7 mouse cellular contexts compared by ENCODE assay signal in genomic region chr7:48881486-48881885, GRCm38 (mm10). TPM values are rescaled to one million over a fixed set of nuclear protein-coding genes. Genes with fewer than 3 reads are reported as not detected.
DNase-seq lines count a peak whose midpoint lies in the region; ATAC-seq and TF ChIP-seq lines count a peak whose summit lies in the region.

E2f8 (minus strand) TSS chr7:48881596.

- H3K9ac ChIP-seq in forebrain, embryonic 15.5 days (replicated peaks): peak within 1 kb of the TSS; percentile 55
- H3K9ac ChIP-seq in hindbrain, embryonic 11.5 days (ENCODE audit: low read depth, low read length): peak within 1 kb of the TSS; percentile 82
- peak within 1 kb of the TSS; percentile 83 for H3K9ac ChIP-seq in limb, embryonic 14.5 days (ENCODE audit: low read depth, low read length, severe bottlenecking)
- peak within 1 kb of the TSS; percentile 37; the same call in 1 of the 2 replicates for H3K9ac ChIP-seq in midbrain, embryonic 14.5 days (replicated peaks; ENCODE audit: low read length)
- peak within 1 kb of the TSS; percentile 66 for H3K9ac ChIP-seq in stomach, postnatal 0 days (ENCODE audit: low read length)

- under 1% methylated on average over 41 of the region's 41 CpGs for WGBS in forebrain, embryonic 15.5 days
- under 1% methylated on average over 41 of the region's 41 CpGs for WGBS in hindbrain, embryonic 11.5 days
- 9% methylated on average over 14 of the region's 41 CpGs for WGBS in limb, embryonic 14.5 days
- WGBS in midbrain, embryonic 14.5 days: under 1% methylated on average over 39 of the region's 41 CpGs
- 0% methylated on average over 32 of the region's 41 CpGs for WGBS in stomach, postnatal 0 days

- TF ChIP-seq POLR2A in limb, embryonic 14.5 days (IDR thresholded peaks at IDR 0.05; ENCODE audit: borderline replicate concordance, extremely low read depth, insufficient read depth, insufficient read length): no peak

- peak; percentile 81 for DNase-seq in R1 (ENCODE audit: low read depth, low spot score)
- DNase-seq in c-Kit-positive CD71-positive TER-119-negative erythroid progenitor cells, embryonic 14.5 days (ENCODE audit: low read depth): peak; percentile 65
- DNase-seq in hindbrain, embryonic 11.5 days (ENCODE audit: low spot score): peak; percentile 85
- DNase-seq in limb, embryonic 14.5 days (ENCODE audit: low spot score): peak; percentile 83
- peak; percentile 81 for DNase-seq in midbrain, embryonic 14.5 days
- DNase-seq in stomach, postnatal 0 days (ENCODE audit: low spot score): peak; percentile 86

- H3K4me2 ChIP-seq in forebrain, embryonic 15.5 days (replicated peaks): peak within 1 kb of the TSS; percentile 100
- peak within 1 kb of the TSS; percentile 96 for H3K4me2 ChIP-seq in hindbrain, embryonic 11.5 days (replicated peaks; ENCODE audit: low read depth, low read length)
- H3K4me2 ChIP-seq in limb, embryonic 14.5 days (replicated peaks; ENCODE audit: low read depth, low read length, severe bottlenecking): peak within 1 kb of the TSS; percentile 94
- H3K4me2 ChIP-seq in midbrain, embryonic 14.5 days (ENCODE audit: low read length): peak within 1 kb of the TSS; percentile 100
- H3K4me2 ChIP-seq in stomach, postnatal 0 days (replicated peaks; ENCODE audit: low read depth): peak within 1 kb of the TSS; percentile 97

- H3K4me1 ChIP-seq in forebrain, embryonic 15.5 days: peaks cover 21% of the 10 kb centered on the region
- no peaks in the 10 kb centered on the region; the same call in 1 of the 2 replicates for H3K4me1 ChIP-seq in hindbrain, embryonic 11.5 days (replicated peaks; ENCODE audit: control insufficient read depth, insufficient read depth, low read length)
- H3K4me1 ChIP-seq in limb, embryonic 14.5 days (ENCODE audit: control insufficient read depth, insufficient read depth, low read length): peaks cover 20% of the 10 kb centered on the region
- H3K4me1 ChIP-seq in midbrain, embryonic 14.5 days (ENCODE audit: control insufficient read depth, insufficient read depth, low read length): 0 out of 2 replicates have a peak, but pooled peaks cover 2% of the 10 kb centered on the region
- no peaks in the 10 kb centered on the region for H3K4me1 ChIP-seq in stomach, postnatal 0 days (replicated peaks; ENCODE audit: control insufficient read depth, insufficient read depth)

- H3K27me3 ChIP-seq in forebrain, embryonic 15.5 days: peaks cover 31% of the 10 kb centered on the region
- H3K27me3 ChIP-seq in hindbrain, embryonic 11.5 days (ENCODE audit: control insufficient read depth, insufficient read depth, low read length): peaks cover 10% of the 10 kb centered on the region
- 0 out of 2 replicates have a peak, but pooled peaks cover 4% of the 10 kb centered on the region for H3K27me3 ChIP-seq in limb, embryonic 14.5 days (ENCODE audit: control insufficient read depth, insufficient read depth, low read length)
- peaks cover 30% of the 10 kb centered on the region; the same call in 1 of the 2 replicates for H3K27me3 ChIP-seq in midbrain, embryonic 14.5 days (ENCODE audit: control insufficient read depth, insufficient read depth, low read length)
- H3K27me3 ChIP-seq in stomach, postnatal 0 days (ENCODE audit: control insufficient read depth, insufficient read depth, low read length): no peaks in the 10 kb centered on the region

- no peaks in the 10 kb centered on the region for H3K9me3 ChIP-seq in forebrain, embryonic 15.5 days
- H3K9me3 ChIP-seq in hindbrain, embryonic 11.5 days (ENCODE audit: control insufficient read depth, low read length): no peaks in the 10 kb centered on the region
- H3K9me3 ChIP-seq in limb, embryonic 14.5 days (ENCODE audit: control insufficient read depth, low read length): no peaks in the 10 kb centered on the region
- no peaks in the 10 kb centered on the region for H3K9me3 ChIP-seq in midbrain, embryonic 14.5 days (ENCODE audit: control insufficient read depth, low read length)
- H3K9me3 ChIP-seq in stomach, postnatal 0 days (ENCODE audit: control insufficient read depth, low read length): no peaks in the 10 kb centered on the region

- ATAC-seq in forebrain, embryonic 15.5 days (replicated peaks): peak; percentile 79
- peak; percentile 85 for ATAC-seq in hindbrain, embryonic 11.5 days (ENCODE audit: low FRiP score)
- ATAC-seq in limb, embryonic 14.5 days (ENCODE audit: low FRiP score, low read depth): peak; percentile 79
- ATAC-seq in midbrain, embryonic 14.5 days (ENCODE audit: low FRiP score, low TSS enrichment): peak; percentile 81
- ATAC-seq in stomach, postnatal 0 days (ENCODE audit: low FRiP score, low TSS enrichment): peak; percentile 78

- no peak for TF ChIP-seq EP300 in stomach, postnatal 0 days (optimal IDR thresholded peaks at IDR 0.05)

- TF ChIP-seq CTCF in stomach, postnatal 0 days (IDR thresholded peaks at IDR 0.05; ENCODE audit: low read depth): no peak

- peak within 1 kb of the TSS; percentile 57 for H3K27ac ChIP-seq in forebrain, embryonic 15.5 days (replicated peaks)
- peak within 1 kb of the TSS; percentile 76 for H3K27ac ChIP-seq in hindbrain, embryonic 11.5 days (ENCODE audit: low read depth, low read length)
- H3K27ac ChIP-seq in limb, embryonic 14.5 days (replicated peaks; ENCODE audit: low read depth, low read length): peak within 1 kb of the TSS; percentile 75
- H3K27ac ChIP-seq in midbrain, embryonic 14.5 days (replicated peaks; ENCODE audit: low read depth, low read length): no peak within 1 kb of the TSS
- H3K27ac ChIP-seq in stomach, postnatal 0 days (replicated peaks): peak within 1 kb of the TSS; percentile 74

- H3K4me3 ChIP-seq in forebrain, embryonic 15.5 days: peak within 1 kb of the TSS; percentile 74
- peak within 1 kb of the TSS; percentile 80 for H3K4me3 ChIP-seq in hindbrain, embryonic 11.5 days (ENCODE audit: low read depth, low read length)
- H3K4me3 ChIP-seq in limb, embryonic 14.5 days (replicated peaks; ENCODE audit: low read length): peak within 1 kb of the TSS; percentile 83
- peak within 1 kb of the TSS; percentile 64 for H3K4me3 ChIP-seq in midbrain, embryonic 14.5 days (replicated peaks; ENCODE audit: low read depth, low read length)
- H3K4me3 ChIP-seq in stomach, postnatal 0 days (ENCODE audit: low read depth, low read length): peak within 1 kb of the TSS; percentile 82

- no peaks in the 10 kb centered on the region for H3K36me3 ChIP-seq in forebrain, embryonic 15.5 days
- H3K36me3 ChIP-seq in hindbrain, embryonic 11.5 days (ENCODE audit: control insufficient read depth, insufficient read depth, low read length): no peaks in the 10 kb centered on the region
- peaks cover 8% of the 10 kb centered on the region for H3K36me3 ChIP-seq in limb, embryonic 14.5 days (ENCODE audit: control insufficient read depth, insufficient read depth, low read length)
- no peaks in the 10 kb centered on the region for H3K36me3 ChIP-seq in midbrain, embryonic 14.5 days (ENCODE audit: control insufficient read depth, insufficient read depth, low read length)
- H3K36me3 ChIP-seq in stomach, postnatal 0 days (ENCODE audit: control insufficient read depth, insufficient read depth, low read length): no peaks in the 10 kb centered on the region

RNA-seq across cellular contexts. Expression of gene E2f8, which starts in this region (rescaled TPM):
- polyA plus RNA-seq in forebrain, embryonic 15.5 days (2015; fragmentation: Nextera tagmentation; extraction: Ambion mirVana): 6.3 and 7.0 TPM in 2 replicates
- polyA plus RNA-seq in hindbrain, embryonic 11.5 days (2014; fragmentation: Nextera tagmentation; extraction: Ambion mirVana): 12.9 and 17.1 TPM in 2 replicates
- 21.7 and 23.4 TPM in 2 replicates for polyA plus RNA-seq in limb, embryonic 14.5 days (2012; rRNA removed)
- polyA plus RNA-seq in limb, embryonic 14.5 days (2014; fragmentation: Nextera tagmentation; extraction: Ambion mirVana): 15.3 and 16.7 TPM in 2 replicates
- 1.1 and 2.9 TPM in 2 replicates for polyA plus RNA-seq in midbrain, embryonic 14.5 days (2014; fragmentation: Nextera tagmentation; extraction: Ambion mirVana)
- polyA plus RNA-seq in stomach, postnatal 0 days (2015; fragmentation: Nextera tagmentation; extraction: Ambion mirVana): 4.5 and 5.0 TPM in 2 replicates
